Mouse (Mus musculus) left cerebral cortex, postnatal 14 days (tissue): ENCODE results near the gene Auh. TPM values are rescaled to one million over a fixed set of nuclear protein-coding genes. Genes with fewer than 3 reads are reported as not detected.

Experiments
- DNase-seq, 2 experiments: peaks; one replicate each; pipeline ENCODE4 v3.0.0; 2021 to 2022; ENCODE audit warnings: low spot score in 2 of 2, mixed read lengths in 1 of 2
- intact Hi-C: fragments of 180-260 bp; cut with DNase I; formaldehyde crosslinking; loops from one replicate; pipeline ENCODE4 v1.15.1; 2025
- total RNA-seq, 2 experiments: library from RNA; stranded (reverse); gene quantifications; 2 replicates each; pipeline ENCODE4 v1.2.3; 2021

Auh gene
- total RNA-seq, 2 experiments from 2014 or later: 92.6 to 92.9 TPM

DNA sequence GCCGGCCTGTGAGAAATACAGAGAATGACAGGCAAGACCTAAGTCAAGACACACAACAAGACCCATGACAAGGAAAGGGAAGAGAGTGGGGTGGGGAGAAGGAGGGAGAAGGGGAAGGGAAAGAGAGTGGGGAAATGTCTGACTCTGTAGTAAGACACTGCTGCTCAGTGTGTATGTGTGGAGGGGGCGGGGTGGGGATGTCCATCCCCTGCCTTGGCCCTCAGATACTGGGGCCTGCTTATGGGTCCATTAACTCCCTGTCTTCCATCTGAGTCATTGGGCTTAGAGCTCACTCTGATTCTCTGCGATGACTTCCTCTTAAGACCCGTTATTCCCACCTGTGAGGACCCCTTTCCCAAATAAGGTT lies 45.5 kb downstream of the Auh start:
- no peak for DNase-seq
- intact Hi-C loops: no loop called here

DNA sequence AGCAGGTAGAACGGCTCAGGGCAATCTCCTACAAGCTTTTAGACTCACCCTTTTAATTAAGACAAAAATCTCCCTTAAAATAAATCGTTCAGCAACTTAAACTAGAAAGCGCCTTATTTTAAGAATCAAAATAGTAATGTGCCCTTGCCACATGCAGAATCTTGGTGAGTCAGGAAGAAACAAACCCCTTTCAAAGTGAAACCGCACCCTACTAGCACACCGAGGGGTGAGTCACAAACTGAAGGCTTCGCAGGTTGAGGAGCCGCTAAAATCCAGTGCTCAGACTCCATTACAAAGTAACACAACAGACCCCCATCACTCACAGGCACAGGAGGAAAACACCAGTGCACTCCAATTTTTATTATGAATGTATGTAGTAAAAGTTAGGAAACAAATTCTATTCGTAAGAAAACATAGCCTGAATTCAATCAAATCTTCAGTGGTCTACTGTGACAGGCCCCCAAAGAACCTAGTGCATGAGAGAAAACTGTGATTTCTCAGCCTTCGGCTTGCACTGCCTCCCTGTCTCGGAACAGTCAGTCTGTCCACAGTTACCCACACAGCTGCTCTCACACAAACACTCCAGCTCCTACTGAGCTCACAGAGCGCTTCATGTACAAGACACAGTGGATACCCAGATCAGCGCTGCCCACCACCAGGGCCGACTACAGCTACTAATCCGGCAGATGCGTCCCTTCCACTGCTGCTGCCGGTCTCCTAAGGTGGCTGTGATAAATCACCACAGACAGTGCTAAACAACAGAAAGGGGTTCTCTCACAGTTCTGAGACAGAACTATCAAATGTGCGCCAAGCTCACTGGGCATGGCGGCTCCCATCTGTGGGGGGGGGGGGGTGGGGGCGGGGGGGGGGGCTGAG lies 46.2 kb downstream of the Auh start:
- DNase-seq: peak in 1 of 2 experiments; percentile 45
- intact Hi-C loops: no loop called here

DNA sequence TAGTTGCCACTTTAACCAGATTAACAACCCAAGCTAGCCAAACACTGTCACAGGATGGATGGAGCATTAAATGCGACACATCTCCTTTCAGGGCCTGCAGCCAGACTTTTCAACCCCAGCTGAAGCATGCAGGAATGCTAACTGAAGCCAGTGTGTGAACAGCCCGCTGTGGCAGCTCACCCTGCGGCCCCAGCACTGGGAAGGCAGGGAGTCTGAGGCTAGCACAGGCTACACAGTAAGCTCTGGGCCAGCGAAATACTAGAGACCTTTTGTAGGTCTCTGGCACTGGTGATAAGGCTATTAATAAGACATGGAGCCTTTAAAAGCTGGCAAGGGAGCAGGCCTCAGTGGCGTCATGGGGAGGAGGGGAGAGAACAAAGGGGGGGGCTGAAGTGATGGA lies 49.1 kb downstream of the Auh start:
- DNase-seq: no peak
- intact Hi-C loops: no loop called here

DNA sequence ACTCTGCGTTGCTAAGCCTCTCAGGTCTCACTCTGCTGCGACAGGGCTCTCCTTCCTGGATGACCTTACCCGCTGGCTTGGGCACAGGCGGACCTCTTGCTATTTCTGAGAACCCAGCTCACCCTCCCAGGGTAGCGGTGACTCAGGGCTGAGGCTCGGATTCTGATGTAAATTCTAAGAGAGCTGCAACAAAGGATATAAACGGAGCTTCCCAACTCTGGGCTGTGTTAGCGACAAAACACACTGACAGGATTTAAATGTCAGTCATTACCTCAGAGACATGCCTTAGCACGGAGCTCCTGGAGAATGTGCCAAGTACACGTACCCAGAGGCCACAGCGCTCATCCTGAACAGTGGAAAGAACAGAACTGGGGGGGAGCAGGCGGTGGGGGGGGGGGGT lies 49.6 kb downstream of the Auh start:
- intact Hi-C loops: loop anchor here (5.0 kb wide), 1 partner anchor 102 kb away; the partner anchor contains the start of gene Nfil3
- DNase-seq: peak in 1 of 2 experiments; percentile 54

DNA sequence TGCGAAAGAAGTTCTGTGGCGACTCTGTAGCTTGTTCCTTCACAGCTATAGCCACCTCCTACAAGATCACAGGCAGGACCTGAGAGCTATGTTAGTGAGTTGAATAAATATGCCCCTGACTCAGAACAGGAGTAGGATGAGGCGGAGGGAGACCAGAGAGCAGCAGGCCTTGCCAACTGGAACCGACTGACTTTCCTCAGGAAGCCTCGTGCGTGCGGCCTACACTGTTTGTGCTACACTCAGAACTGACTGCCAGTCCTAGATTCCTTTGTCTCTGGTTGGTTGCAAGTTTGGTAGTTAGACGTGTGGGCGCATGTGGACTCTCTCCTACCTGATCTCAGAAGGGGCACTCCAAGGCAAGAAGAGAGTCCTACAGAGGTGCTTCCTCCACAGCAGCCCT lies 50.2 kb downstream of the Auh start:
- intact Hi-C loops: loop anchor here (5.0 kb wide), 1 partner anchor 103 kb away; the partner anchor contains the start of gene Nfil3
- peak; percentile 35 to 59 for DNase-seq

DNA sequence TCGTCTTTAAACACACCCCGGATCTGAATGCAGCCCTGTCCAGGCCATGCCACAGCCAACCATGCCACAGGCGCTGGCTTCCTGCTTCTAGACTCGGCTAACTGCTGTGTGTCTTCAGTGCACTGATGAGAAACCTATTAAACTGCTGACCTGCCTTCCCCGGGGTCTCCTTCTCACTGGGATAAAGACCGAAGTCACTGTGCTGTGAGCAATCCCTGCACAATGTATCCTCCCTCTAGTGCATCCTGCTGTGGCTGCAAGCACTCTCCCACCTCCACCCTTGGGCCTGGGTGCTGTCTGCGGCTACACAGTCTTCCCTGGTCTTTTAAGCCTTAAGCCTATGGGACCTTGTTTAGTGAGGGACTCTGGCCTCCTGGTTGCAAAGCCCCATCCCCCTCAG lies 50.7 kb downstream of the Auh start:
- intact Hi-C loops: loop anchor here (5.0 kb wide), 1 partner anchor 103 kb away; the partner anchor contains the start of gene Nfil3
- DNase-seq: no peak

DNA sequence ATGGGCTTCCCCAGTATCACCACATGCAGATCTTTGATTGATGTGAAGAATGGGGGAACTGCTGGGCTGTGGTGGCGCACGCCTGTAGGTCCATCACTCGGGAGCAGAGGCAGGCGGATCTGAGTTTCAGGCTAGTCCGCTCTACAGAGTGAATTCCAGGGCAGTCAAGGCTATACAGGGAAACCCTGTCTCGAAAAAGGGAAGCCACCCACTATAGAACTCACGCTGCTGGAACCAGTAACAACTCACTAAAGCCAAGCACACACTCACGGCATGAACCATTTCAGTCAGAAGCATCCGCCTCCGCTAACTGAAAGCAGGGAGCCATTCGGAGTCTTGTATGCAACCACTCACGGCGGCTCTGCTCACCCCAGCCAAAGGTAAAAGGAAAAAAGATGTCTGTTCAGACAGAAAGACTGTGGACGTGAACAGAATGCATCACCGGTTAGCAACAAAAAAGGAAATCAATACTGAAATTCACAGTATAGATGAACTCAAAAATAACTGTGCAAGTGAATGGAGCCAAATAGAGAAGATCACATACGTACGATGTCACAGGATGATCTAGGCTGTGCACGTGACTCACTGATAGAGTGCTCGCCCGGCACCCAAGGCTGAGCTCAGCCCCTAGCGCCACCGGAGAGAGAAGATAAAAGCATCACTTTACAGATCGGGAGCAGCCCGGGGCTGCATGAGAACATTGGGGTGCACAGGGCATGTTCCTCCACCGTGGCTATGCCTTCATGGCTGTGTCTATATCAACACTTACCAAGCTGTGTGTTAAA lies 53.7 kb downstream of the Auh start:
- peak; percentile 56 for DNase-seq
- intact Hi-C loops: loop anchor here (5.0 kb wide), 1 partner anchor 107 kb away; the partner anchor contains the start of gene Nfil3

DNA sequence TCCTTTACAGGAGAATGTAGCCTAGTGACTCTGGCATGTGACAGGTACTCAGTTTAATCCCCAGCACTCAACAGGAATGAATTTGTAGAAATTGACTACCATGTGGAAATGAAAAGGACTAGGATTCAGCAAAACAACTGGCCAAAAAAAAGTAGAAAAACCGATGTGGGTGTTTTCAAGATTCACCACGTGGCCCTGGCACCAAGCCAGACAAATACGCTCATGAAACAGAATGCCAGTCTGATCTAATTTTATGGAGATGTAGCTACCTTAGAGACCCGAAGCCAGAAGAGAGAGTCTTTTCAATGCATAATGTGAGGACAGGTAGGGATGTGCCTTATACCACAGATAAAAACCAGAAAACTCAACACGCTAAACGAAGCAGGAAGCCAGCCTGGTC lies 54.4 kb downstream of the Auh start:
- intact Hi-C loops: loop anchor here (5.0 kb wide), 1 partner anchor 107 kb away; the partner anchor contains the start of gene Nfil3
- DNase-seq: peak; percentile 51 to 62

DNA sequence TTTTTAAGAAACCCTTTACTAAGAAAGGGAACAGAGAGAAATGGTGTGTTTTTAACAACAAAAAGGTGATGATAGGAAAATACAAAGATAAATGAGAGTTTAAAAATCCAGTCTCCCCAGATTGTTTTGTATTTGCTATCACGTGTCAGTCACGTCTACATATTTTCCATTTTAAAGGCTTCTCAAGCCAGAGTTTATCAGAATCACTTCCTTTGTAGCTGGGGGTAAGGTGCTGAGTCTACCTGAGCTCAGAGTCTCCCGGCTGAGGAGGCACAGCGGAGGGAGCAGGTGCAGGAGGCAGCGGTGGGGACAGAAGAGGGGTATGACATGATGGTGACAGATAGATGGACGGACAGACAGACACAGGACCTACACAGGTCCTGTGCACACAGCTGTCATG lies 55.1 kb downstream of the Auh start:
- intact Hi-C loops: no loop called here
- no peak for DNase-seq

DNA sequence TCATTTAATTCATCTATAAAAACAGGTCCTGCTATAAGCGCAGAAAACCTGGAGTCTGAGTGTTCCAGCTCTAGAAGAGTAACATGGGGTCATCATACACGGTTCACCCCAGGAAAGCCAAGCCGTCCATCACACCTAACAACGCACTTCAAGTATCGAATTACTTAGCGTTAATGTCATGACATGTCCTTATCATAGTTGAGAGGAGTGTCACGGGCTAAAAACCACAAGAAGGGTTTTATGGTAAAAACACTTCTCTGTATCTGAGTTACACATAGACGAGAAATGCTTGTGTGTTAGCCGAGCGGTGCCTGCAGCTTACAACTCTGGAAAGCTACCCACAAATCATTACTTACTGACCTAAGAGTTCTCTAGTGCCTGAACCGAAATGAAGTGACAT lies 55.6 kb downstream of the Auh start:
- intact Hi-C loops: no loop called here
- DNase-seq: no peak

DNA sequence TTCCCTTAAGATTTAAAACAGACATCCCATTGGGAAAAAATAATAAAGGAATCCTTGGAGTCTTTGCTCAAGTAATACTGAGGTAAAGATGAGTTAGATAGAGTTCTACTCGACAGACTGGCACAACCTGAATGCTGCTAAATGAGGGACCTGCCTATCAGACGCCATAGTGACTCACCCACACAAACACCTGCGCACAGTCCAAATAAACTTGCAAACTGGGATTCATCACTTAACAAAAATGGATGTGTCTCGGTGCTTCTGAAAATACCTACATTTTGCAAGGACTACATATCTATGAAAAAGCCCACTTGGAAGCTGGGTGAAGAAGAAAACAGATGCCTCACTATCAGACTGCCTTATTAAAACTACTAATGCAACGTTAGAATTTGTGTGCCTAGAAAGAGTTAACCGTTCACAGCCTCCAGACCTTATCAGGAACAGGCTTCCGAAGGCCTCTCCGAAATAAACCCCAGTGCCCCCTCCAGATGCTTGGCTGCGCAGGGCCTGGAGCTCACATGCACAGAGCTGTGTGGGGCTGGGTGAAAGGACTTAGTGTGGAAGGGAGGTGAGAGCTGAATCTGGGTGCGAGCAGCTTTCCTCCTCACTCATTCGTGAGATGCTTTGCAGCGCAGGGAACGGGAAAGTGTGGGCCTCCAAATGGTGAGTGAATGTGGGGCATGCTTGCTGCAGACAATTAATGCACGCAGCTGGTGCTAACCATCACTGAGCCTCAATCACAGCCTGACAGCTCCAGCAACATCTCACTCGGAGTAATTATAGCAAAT lies 63.3 kb downstream of the Auh start:
- peak; percentile 45 to 59 for DNase-seq
- intact Hi-C loops: no loop called here

DNA sequence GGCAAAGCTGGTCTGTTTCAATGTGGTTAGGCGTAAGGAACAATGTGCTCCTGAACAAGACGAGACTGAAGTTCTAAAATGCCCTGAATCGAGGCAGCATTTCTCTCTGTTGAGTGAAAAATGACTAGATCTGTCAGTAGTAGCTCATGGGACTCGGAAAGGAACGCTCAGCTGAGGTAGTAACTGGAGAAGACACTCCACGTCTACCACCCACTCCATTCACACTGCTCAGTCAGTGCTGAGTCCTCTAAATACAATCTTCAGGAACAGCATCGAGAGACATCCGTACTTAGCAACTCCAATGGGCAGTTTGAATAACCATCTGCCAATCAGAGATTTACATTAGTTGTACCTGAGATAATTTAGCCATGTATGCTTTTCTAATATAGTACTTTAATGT lies 66.0 kb downstream of the Auh start:
- DNase-seq: peak in 1 of 2 experiments; percentile 35
- intact Hi-C loops: no loop called here

DNA sequence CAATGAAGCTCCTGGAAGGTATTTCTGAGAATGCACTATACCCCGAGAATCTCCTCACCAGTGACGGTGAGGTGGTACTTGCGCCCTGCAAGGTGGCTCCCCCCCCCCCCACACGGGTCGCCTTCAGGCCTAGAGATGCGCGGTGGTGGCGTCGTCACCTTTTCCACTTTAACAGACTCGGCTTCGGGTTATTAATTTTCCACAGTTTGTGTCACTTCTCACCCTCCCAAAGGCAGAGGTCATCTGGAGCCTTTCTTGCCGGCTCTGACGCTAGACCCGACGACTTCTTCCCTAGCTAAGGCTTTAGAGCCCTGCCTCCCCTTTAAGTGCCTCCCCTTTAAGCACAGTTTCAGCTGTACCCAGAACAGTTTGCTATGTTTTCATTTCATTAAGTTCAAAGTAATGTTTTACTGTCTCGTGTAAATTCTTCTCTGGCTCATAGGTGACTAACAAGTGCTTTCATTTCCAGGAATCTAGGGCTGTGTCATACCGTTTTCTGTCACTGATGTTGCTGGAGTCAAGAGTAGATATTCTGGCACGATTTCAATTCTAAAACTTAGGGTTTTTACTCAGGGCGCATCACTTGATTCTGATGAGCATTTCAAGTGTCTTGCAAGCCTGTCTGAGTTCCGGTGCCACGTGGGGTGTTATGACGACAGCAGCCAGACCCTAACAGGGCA lies 69.3 kb downstream of the Auh start:
- intact Hi-C loops: no loop called here
- DNase-seq: no peak

DNA sequence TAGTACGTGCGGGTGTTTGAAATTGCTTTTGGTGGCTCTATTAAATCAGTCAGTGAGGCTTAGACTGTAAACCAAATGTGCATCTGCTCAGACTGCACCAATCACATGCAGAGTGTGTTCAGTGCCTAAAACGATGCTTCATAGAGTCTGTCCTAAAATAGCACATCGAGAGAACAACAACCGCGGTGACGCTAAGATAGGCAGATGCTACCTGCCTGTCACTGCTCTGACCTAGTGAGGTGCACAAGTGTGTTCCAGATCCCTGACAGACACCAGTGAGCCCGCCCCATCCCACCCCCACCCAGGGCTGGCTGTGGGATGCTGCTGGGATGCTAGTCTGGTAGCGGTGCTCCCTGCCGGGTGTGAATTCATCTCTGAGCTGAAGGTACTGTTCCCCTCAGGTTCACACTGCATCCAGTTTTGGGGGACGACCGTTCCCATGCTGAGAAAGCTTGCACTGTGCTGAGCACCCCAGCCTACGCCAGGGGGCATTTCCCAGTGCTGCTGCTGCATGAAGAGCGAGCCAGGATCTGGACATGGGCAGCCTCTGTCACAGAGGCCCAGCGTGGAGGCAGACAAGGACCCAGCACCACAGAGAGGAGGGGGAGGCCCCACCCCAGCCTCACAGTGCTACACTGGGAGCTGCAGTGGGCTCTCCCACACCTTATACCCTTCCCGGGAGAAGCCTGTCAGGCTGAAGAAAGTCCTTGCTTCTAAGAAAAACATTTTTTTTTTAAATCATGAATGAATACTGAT lies 70.2 kb downstream of the Auh start:
- peak; percentile 45 to 46 for DNase-seq
- intact Hi-C loops: no loop called here

DNA sequence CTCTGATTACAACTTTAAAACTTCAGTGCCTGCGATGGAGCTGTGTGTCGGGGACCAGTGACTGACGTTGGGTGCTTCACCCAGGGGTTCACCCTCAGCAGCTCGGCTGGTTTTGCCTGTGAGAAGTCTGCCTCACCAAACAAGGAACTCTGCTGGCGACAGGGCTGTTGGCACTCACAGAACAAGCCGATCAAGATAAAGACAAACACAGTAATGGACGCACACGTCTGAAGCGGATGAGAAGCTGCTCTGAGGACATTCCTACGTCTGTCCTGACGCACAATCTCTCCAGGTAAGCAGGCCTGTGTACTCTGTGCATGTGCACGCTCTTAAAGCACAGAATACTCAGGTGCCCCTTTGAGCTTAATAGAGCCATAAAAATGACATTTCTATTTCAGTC lies 71.1 kb downstream of the Auh start:
- DNase-seq: no peak
- intact Hi-C loops: no loop called here

DNA sequence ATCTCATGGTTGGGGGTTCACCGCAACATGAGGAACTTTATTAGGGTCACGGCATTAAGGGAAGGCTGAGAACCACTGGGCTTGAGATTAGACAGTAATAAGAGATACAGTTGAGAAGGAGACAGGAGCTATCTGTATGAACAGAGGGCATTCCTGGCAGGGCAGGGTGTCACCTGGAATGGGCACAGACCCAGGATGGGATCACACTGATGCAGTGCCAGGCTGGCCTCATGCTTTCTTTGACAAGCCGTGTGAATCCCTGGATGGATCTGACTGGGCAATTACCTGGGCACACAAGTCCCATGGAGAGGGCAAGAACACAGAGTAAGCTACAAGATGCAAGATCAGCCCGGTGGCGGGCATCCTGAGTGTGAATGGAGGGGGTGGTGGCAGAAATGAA lies 71.7 kb downstream of the Auh start:
- DNase-seq: no peak
- intact Hi-C loops: no loop called here

DNA sequence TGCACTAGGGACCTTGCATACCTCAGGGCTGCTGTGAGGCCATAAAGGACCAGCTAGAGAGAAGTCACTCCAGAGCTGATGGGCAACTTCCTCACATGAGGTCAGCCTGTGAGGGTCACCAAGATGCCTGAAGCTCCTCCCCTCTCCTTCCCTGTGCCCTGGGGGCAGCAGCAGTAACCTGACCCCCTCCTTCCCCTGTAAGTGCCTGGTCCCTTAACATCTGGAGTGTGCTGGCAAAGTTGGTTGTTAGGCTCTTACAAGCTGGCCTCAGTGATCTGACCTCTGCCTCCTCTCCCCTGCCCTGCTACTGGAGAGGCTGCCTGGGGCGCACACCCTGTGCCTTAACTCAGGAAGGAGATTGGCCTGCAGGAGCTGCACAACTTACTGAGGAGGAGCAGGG lies 75.9 kb downstream of the Auh start:
- DNase-seq: no peak
- intact Hi-C loops: no loop called here

DNA sequence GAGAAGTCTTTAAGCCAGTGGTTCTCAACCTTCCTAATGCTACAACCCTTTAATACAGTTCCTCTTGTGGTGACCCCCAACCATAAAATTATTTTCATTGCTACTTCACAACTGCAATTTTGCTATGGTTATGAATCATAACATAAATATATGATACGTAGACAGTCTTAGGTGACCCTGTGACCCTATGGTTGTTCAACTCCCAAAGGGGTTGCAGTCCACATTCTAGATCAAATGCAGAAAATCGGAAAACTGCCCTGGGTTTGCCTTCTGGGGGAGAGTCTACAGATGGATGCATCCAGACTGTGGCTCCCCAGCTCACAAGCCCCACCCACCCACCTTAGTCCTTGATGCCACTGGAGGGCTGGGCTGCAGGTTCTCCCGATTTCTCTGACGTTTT lies 77.6 kb downstream of the Auh start:
- DNase-seq: no peak
- intact Hi-C loops: no loop called here
